Mouse (Mus musculus) bone marrow macrophage, adult 2 months (primary cell): ENCODE data around the gene Tmem92. TPM values are rescaled to one million over a fixed set of nuclear protein-coding genes. Genes with fewer than 3 reads are reported as not detected.

ENCODE experiments used
- H3K27ac ChIP-seq: 2 replicates; pipeline ENCODE4 v1.5.1; 2012; ENCODE audit warnings: low read depth, low read length; ENCODE audit not compliant: insufficient read depth
- H3K4me1 ChIP-seq: 2 replicates; pipeline ENCODE4 v1.6.1; 2012; ENCODE audit warnings: low read length; ENCODE audit not compliant: control insufficient read depth, insufficient read depth
- H3K4me3 ChIP-seq: 2 replicates; pipeline ENCODE4 v1.5.1; 2012; ENCODE audit warnings: mild to moderate bottlenecking, low read length, moderate library complexity; ENCODE audit not compliant: insufficient read depth
- CTCF ChIP-seq: IDR thresholded peaks from 2 replicates; pipeline ENCODE4 v1.5.1; 2012; ENCODE audit warnings: low read depth, mild to moderate bottlenecking, low read length, moderate library complexity
- POLR2A ChIP-seq: IDR thresholded peaks from 2 replicates; pipeline ENCODE4 v1.6.1; 2012; ENCODE audit warnings: mild to moderate bottlenecking, low read depth, low read length, borderline replicate concordance
- polyA plus RNA-seq: library from polyadenylated mRNA; stranded (reverse); fragments of >200 nt; gene quantifications from 2 replicates; pipeline ENCODE4 v1.2.4, GENCODE M21; 2012; ENCODE audit not compliant: missing spikeins, insufficient read depth, insufficient read length

Tmem92 gene
- polyA plus RNA-seq, 1 experiment, result 0.28 TPM

DNA sequence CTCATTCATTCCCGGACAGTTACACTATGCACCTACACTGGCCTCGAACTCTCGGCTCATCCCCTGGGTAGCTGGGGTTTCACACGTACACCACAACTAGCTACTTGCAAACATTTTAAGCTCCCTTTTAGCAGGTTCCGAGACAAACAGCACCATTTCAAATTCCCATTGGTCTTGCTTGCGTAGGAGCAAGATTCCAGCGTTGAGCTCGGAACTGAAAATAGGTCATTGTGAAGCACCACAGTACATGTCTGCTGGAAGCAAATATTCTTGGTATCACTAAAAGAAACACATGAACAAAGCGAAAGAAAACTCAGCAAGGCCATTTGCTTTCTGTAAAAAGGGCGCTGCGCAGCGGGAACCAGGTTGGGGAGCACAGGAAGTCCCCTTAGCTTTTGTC, 51.3 kb downstream of the Tmem92 start:
- H3K4me3 ChIP-seq, result no peak overlapping the region
- H3K4me1 ChIP-seq, result peaks cover 5% of the 10 kb centered on the region; the same call in 1 of the 2 replicates
- no peak overlapping the region for H3K27ac ChIP-seq
- TF ChIP-seq CTCF (no peak), POLR2A (no peak)

- Histone ChIP-seq H3K27ac (no peak overlapping the region), H3K4me1 (peaks cover 5% of the 10 kb centered on the region; the same call in 1 of the 2 replicates), H3K4me3 (no peak overlapping the region)
- no peak for TF ChIP-seq POLR2A
- TF ChIP-seq CTCF, result peak; percentile 30; the same call in 1 of the 2 replicates
Measured at GRCm38 (mm10) chr11:94730261-94730660, 52.2 kb downstream of the Tmem92 start.

GRCm38 (mm10) chr11:94729565-94729964, 52.9 kb downstream of the Tmem92 start:
- H3K27ac ChIP-seq, result no peak overlapping the region
- no peak for TF ChIP-seq CTCF
- H3K4me1 ChIP-seq, result peaks cover 5% of the 10 kb centered on the region; the same call in 1 of the 2 replicates
- no peak overlapping the region for H3K4me3 ChIP-seq

- Histone ChIP-seq H3K4me3 (no peak overlapping the region), H3K4me1 (peaks cover 5% of the 10 kb centered on the region; the same call in 1 of the 2 replicates), H3K27ac (no peak overlapping the region)
- TF ChIP-seq CTCF, result no peak
- no peak for TF ChIP-seq POLR2A
Measured at GRCm38 (mm10) chr11:94728545-94728944, 54.0 kb downstream of the Tmem92 start.

DNA sequence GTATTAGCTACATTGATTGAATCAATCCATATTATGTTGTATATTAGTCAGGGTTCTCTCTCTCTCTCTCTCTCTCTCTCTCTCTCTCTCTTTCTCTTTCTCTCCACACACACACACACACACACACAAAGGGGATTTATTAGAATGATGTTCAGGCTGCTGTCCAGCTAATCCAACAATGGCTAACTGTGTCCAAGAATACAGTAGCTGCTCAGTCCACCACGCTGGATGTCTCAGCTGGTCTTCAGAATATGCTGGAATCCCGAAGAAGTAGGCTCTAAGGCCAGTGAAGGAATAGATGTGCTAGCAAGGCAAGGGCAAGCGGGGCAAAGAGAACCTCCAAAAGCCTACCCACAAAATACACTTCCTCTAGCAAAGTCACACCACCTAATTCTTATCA, 55.2 kb downstream of the Tmem92 start:
- no peak overlapping the region for H3K27ac ChIP-seq
- no peak for TF ChIP-seq CTCF
- no peak for TF ChIP-seq POLR2A
- no peak overlapping the region for H3K4me3 ChIP-seq
- peaks cover 5% of the 10 kb centered on the region; the same call in 1 of the 2 replicates for H3K4me1 ChIP-seq

Other genes with a start within 250 kb of the Tmem92 start
- 2.4 and 3.3 TPM in 2 replicates for gene Rsad1, start 233.4 kb downstream of the Tmem92 start, polyA plus RNA-seq
- not detected in 2 replicates for gene Chad, start 217.7 kb downstream of the Tmem92 start, polyA plus RNA-seq
- 9.5 and 10.2 TPM in 2 replicates for gene Acsf2, start 180.8 kb downstream of the Tmem92 start, polyA plus RNA-seq
- 48.9 and 57.6 TPM in 2 replicates for gene Lrrc59, start 152.9 kb downstream of the Tmem92 start, polyA plus RNA-seq
- 65.1 and 74.4 TPM in 2 replicates for gene Mrpl27, start 128.9 kb downstream of the Tmem92 start, polyA plus RNA-seq
- 4.1 and 7.5 TPM in 2 replicates for gene Eme1, start 128.7 kb downstream of the Tmem92 start, polyA plus RNA-seq
- gene Xylt2, start 105.2 kb downstream of the Tmem92 start, polyA plus RNA-seq, result 186 and 188 TPM in 2 replicates
- not detected in 2 replicates for gene Gm11541, start 78.2 kb downstream of the Tmem92 start, polyA plus RNA-seq
- not detected in 2 replicates for gene Cdc34b, start 40.9 kb downstream of the Tmem92 start, polyA plus RNA-seq
- 15.8 and 18.5 TPM in 2 replicates for gene Col1a1, start 153.5 kb upstream of the Tmem92 start, polyA plus RNA-seq
- not detected in 2 replicates for gene Hils1, start 184.9 kb upstream of the Tmem92 start, polyA plus RNA-seq
- gene Sgca, start 193.6 kb upstream of the Tmem92 start, polyA plus RNA-seq, result not detected in 2 replicates
- gene Ppp1r9b, start 208.3 kb upstream of the Tmem92 start, polyA plus RNA-seq, result 166 and 176 TPM in 2 replicates
- not detected in 2 replicates for gene Samd14, start 227.2 kb upstream of the Tmem92 start, polyA plus RNA-seq